Mouse (Mus musculus) thymus, postnatal 25 days (tissue): ENCODE data around the gene Vapb.
A peak's percentile ranks its signal among the peaks of the same experiment; 100 is the strongest.
"Not testable (repeated sequence)": the region's sequence is repeated elsewhere in the genome, so short reads cannot be mapped to it uniquely, and the experiment has no call there.

Source experiments
- DNase-seq: peaks from one replicate; pipeline ENCODE4 v3.0.0; 2022

Vapb gene

DNA sequence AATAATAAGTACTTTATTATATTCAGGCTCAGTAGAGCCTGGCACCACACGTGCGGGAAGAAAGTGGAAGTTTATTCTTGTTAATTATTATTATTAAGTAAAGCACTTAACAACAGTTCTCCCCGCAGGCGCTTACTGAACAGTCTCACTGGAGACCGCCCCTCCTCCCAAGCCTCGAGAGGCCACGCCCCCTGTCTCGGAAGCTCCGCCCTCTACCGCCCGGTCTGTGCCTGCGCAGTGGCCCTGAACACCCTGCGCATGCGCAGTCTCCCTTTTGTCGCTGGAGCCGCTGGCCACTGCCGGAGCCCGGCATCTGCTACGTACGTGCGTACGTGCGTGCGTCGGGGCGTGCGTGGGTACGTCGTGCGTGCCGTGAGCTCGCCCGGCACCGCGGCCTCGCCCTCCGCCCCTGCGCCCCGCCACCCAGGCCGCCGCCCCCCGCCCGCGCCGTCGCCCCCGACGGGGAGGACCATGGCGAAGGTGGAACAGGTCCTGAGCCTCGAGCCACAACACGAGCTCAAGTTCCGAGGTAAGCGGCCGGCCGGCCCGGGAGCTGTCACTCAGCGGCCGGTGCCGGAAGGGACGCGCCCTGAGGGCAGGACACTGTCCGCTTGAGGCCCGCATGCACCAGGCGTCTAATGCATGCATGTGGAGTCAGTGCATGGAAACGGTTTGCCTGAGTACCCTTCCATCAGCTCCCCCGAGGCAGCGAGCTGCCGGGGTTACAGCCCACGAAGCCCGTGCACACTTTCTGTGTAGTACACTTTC, at the start of gene Vapb:
Vapb (plus strand) TSS at position 290 of the 768 bp plus-strand sequence.
- peak; percentile 100 for DNase-seq

DNA sequence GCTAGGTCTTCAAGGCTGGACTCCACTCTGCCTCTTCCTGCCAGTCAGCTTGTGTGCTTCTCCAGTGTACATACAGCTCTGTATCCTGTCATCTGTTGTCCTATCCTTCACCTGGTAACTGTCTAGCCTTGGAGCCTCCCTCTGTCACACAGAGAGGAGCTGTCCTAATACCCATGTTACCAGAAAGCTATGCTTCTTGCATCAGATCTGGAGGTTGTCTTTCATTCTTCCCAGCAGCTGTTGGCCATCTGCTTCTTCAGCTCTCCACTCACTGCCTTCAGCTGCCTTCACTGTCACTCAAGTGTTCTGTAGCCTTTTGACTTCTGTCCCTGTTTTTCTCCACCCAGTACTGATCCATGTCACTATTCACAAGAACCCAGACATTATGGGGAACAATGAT, 47.5 kb upstream of the Vapb start:
- DNase-seq = no peak

DNA sequence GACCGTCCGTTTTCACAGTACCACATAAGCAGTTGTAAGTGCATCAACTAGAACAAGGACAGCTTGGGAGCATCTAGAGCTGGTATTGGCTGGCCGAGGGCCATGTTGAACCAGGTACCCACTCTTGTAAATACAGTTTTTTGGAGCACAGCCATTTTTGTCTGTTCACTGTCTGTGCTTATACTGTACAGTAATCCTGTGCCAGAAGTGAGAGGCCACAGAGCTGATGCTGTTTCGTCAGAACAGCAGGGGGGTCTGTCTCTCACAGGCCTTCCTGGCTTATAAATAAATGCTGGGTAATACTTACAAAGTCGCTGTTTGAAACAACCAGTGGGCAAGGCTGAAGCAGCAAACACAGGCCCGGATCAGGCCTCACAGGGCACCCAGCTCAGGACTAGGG, 45.6 kb upstream of the Vapb start:
- no peak for DNase-seq

DNA sequence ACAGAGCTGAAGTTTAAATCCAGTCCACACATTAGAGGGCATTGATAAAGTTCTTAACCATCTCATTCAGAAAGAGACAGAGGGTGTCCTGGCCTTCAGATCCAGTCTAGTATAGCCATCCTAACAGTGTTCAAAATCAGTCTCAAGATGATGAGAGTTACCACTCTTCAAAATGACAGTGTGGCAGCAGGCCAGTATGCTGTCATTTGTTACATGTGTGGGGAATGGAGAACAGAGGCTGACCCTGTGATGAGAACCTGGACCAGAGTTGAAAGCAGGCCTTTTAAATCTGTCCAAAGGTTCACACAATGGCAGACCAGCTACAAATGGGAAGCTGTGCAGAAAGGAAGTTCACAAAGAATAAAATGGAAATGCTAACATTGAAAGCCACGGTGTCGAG, 44.6 kb upstream of the Vapb start:
- DNase-seq = no peak

DNA sequence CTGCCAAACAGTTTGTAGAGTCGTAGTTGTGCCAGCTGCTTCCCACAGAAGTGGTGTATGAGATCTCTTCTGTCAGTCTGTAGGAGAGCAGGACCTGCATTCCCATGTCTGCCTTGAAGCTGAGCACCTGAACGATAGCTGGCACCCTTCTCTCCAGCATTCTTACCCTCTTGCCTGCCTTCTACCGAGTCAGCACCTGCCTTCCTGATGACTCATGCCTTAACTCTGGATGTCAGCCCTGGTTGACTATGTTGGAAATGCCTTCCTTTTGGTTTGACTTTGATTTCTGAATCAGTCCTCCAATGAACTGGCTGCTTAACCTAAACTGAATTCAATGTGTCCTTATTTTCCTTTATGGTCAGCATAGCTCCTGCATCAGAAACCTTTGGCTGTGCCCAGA, 38.5 kb upstream of the Vapb start:
- DNase-seq = no peak

DNA sequence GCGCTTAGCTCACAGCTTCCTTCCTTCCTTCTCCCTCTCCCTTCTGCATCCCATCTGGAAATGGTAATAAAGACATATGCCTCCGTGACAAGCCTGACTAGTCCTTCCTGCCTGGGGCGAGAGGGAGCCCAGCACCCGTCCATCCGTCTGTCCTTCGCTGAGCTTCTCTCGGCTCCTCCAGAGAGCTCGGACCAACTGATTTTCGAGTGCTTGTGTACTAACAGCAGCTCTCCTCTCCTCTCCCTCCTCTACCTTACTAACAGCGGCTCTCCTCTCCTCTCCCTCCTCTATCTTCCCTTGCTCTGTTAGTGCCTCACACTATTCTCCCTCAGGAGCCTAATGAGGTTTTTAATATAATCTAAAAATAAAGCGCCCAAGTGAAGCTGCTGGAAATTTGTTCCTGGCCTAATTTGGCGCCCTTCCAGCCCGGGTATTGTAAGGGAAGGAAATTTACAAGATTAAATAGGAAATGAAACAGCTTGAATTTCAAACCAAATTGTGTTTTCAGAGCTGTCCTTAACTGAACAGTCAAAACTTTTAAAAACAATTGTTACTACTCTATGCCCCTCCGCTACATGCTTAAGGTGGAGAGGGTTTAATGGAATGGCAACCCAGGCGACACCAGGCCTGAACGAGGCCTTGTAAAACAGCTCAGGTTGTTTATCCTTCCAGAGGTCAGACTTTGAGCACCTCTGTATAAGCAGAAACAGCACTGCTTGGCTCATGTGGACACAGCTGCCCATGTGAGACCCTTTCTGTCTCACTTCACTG, 35.0 kb upstream of the Vapb start:
- no peak for DNase-seq

DNA sequence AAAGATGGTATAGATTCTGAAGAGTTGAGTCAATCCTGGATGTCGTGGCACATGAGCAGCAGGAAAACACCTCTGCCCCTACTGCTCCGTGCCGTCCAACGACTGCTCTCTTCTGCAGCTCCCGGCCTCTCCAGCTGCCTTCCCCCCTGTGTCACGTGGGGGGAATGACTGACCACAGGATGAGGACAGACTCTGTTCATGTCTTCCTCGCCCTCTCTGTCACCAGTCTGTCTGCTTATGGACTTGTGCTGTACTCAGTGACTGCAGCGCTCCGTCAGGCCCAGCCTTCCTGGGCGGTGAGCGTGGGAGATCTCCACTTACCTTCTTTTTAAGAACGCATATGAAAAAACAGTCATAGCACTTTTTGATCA, 34.5 kb upstream of the Vapb start:
- no peak for DNase-seq

DNA sequence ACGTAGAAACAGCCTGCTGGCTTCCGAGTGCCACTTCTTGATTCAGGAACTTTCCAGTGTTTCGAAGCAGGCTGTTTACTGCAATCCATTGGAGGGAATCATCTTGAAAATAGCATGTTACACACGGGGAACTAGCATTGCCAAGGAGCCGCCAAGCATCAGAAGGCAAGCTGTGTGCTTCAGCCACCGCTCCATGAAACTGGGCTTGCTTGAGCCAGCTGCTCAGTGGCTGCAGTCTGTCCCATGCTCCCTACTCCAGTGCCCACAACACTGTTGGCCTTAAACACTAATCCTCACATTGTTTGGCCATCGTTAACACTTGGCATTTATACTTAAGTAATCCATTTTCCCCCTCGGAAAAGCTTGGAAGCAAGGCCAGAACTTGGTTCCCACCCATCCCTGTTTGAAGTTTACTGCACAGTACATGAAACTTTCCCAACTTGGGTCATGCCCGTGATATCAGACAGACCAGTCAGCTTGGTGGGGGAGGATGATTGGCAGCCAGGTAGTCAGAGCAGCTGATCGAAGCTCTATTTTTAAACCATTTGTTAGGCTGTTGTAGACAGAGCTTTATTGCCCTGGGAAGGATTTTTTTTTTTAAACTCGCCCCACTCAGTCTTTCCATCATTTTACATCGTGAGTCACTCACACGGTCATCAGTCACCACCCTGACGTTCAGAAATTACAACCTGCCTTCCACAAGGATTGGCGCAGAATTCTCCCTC, 31.3 kb upstream of the Vapb start:
- no peak for DNase-seq

DNA sequence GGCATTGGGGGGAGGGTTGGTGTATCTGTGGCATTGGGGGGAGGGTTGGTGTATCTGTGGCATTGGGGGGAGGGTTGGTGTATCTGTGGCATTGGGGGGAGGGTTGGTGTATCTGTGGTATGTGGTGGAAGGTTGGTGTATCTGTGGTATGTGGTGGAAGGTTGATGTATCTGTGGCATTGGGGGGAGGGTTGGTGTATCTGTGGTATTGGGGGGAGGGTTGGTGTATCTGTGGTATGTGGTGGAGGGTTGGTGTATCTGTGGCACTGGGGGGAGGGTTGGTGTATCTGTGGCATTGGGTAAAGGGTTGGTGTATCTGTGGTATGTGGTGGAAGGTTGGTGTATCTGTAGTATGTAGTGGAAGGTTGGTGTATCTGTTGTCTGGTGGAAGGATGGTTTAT, 29.7 kb upstream of the Vapb start:
- DNase-seq = not testable (repeated sequence)

DNA sequence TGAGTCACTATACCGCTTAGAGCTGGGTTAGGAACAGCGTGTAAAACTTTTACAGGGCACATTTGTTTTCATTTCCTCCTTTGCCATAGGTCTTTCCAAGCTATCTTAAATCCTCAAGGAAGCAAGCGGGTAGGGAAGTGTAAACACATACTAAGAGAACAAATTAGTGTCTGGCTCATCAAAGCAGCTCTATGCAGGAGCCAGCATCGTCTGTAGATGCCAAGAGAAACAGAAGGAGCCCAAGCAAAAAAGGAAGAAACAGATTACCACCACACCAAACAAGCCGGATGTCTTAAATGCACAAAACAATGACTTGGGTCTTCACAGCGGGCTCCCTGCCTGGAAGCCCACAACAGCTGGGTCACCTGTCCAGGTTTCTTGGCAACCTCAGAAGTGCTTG, 27.1 kb upstream of the Vapb start:
- DNase-seq = no peak

DNA sequence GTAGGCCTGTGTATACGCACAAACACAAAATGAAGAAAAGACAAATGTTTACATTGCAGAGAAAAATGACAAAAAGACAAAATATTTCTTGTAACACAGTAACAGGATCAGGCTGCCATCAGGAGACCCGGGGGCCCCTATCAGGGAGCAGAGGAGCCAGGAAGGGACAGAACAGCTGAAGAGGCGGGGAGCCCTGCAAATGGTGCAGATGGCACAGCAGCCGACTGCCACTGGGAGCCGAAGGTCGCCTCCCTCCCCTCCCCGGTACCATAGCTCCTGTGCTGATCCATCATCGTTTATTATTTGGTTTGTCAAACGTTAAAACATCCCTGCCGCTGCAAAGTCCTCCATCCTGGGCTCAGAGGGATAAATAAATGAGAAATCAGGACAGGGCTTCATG, 24.7 kb upstream of the Vapb start:
- DNase-seq = no peak

DNA sequence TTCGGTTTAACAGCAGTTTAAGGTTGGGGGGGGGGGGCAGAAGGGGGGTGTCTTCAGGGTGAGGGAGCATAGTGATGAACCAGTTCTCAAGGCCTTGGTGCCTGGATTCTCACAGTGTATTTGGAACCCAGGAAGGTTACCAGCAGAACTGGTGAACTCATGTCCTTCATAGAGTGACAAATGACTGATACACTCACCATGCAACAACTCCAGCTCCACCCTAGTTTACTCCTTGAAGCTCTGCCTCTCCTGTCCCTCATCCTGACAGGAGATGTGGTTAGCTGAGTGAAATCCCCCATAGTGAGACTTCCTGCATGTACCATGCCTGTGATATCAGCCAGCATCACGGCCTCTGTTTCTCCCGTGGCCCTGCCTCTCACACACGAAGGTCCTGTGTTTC, 24.1 kb upstream of the Vapb start:
- no peak for DNase-seq

DNA sequence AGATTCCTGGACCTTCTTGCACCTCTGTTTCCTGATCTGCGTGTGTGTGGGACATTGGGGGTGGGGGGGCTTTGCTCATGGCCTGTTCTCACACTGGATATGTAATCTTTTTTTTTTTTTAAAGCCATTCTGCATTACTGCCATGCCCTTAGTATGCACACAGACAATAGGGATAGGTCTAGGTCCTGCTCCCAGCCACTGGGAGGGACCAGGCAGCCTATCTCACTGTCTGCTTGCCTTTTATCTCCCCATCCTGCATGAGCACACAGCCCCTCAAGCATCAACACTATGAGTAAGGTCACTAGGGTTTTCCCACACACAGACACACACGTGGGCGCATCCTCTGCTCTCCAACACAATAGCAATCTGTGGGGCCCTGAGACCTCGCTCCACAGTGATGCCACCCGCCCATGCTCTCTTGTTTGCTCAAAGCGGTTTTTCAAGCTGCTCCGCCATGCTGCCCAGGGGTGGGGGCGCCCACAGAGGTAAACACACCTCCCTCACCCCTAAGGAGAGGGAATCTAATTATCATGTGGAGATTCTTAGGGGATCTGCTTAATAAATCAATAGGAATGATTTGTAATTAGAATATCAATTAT, 22.6 kb upstream of the Vapb start:
- DNase-seq = no peak

DNA sequence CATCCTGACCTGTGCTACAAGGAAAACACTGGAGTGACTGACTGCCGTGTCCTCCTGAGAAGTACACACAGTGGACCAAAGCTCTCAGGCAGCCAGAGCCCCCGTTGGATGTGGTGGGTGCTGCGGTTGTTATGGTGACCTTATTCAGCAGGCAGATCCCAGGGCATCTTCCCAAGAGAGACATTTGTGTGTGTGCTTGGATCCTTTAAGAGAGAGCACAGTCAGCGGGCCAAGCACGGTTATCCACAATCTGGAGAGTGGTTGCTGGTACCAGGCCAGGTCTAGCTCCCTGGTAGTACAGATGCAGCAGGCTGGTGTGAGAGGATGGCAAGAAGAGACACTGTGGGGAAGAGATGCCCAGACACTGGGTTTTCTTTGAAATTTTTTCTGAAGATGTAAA, 20.3 kb upstream of the Vapb start:
- DNase-seq = no peak

DNA sequence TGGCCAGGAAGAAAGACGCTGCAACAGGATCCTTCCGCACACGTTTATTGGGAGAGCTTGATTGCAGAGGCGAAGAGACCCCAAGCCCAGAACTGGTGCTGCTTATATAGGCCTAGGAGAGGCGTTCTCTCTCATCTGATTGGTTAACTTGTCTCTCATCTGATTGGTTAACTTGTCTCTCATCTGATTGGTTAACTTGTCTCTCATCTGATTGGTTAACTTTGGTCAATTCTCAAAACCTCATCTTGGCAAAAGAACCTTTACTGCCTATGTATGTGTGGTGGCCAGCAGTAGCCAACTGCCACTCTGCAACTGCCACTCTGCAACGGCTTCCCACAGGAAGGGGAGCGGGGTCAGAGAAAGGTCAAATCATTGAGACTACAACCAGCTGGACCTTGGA, 18.2 kb upstream of the Vapb start, which contains the start of gene 1700010B08Rik:
1700010B08Rik (plus strand) TSS at position 301 of the 400 bp plus-strand sequence.
- not testable (repeated sequence) for DNase-seq

DNA sequence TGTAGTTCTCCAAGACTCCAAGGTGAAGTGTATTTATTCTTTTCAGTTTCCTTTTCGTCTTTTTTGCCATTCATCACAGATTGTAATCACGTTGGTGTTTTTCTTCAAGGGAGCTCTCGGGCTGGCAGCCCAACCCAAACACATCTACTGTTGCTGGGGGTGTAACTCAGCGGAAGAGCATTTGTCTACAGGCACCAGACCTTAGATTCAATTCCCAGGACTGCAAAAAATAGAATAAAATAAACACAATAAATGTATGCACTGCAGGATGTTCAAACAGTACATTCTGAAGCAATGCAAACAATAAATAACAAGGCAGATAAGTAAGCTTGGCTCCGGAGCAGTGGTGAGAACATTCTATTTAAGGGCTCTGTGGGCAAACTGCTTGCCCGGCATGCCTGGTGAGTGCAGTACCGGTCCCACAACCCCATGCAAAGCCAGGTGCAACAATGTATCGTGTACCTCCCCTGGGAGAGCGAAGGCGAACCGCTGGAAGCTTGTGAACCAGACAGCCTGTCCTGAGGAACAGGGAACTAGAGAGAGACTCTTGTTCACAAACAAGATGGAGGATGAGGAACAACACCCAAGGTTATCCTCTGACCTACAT, 15.0 kb upstream of the Vapb start:
- DNase-seq = no peak

DNA sequence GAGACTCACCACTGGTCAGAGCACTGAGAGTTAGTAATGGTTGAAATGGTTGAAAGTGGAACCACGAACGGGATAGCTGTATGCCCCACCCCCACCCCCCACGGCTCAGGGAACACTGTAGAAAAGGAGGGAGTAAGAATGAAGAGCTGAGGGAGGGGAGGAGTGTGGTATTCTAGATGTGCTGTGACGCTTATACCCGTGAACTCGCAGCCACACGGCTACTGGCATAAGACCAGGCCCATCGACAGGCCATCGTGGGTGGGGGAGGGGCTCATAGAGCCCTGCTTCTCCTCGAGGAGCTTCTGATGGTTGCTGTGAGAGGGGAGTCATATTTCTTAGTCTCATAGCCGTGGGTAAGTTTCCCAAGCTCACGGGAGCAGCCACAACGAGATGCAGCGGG, 12.9 kb upstream of the Vapb start:
- no peak for DNase-seq

DNA sequence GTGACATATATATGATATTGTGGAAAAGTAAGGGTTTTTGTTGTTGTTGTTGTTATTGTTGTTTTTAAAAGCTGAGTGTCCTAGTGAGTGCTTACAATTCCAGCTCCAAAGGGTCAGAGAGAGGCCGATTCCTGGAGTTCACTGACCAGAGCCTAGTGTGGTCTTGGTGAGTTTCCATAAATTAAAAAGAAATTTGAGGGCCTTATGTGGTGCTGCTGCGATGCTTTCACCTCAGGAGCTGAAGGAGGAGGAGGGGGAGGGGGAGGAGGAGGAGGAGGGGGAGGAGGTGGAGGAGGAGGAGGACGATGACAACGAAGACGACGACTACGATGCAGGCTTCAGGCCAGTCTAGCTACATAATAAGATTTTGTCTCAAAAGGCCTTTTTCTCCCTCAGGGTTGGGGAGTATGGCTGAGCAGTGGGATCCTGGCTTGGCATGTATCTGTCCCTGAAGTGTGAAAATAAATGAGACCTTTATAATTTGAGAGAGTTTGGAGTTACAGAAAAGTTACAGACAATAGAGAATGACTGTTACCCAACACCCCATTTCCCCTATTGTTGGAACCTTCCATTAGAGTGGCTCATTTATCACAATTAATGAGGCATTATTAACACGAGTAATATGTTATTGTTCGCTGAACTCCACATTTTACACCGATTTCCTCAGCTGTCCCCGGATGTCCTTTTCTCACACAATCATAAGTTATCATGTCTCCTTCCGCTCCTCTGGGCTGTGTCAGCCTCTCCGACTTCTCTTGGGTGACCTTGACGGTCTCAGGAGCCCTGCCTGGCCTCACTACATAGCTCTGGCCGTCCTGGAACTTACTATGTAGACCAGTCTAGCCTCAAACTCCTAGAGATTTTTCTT, 12.1 kb upstream of the Vapb start:
- no peak for DNase-seq

DNA sequence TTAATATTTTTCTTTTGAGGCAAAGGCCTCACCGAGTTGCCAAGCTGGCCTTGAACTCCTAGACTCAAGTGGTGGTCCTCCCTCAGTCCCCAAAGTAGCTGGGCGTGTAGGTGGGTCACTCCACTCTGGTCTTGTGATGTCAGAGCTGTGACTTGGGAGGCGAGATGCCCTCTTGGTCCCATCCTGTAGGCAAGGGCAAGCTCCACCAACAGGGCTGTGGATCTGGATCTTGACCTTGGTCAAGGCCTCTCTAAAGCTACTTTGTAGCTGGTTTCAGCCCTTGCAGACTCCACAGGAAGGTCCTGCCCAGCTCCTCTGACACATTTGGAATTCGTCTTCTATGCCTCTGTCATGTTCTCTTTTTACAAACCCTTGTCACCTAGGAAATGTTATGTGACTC, 11.5 kb upstream of the Vapb start:
- no peak for DNase-seq

DNA sequence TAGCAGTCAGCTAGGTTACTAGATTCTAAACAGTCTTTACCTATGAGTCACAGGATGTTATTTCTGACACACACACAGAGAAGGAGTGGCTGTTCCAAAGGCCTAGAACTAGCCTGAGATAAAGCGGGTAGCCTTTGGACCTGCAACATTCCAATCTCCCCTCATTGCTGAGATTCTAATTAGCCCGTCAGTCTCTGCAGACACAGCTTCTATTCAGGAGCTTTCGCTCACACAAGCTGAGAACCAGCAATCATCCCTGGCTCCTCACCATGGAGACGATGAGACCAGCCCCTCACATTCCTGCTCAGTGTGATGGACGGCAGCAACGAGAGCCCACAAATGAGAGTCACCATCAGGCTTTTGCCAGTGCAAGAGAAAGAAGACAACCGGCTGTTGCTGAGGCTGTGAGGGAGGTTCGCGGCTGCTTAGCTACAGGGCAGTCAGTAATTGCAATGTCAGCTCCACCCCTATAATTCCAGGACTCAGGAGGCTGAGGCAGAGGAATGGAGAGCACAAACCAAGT, 6.8 kb upstream of the Vapb start:
- DNase-seq = no peak

DNA sequence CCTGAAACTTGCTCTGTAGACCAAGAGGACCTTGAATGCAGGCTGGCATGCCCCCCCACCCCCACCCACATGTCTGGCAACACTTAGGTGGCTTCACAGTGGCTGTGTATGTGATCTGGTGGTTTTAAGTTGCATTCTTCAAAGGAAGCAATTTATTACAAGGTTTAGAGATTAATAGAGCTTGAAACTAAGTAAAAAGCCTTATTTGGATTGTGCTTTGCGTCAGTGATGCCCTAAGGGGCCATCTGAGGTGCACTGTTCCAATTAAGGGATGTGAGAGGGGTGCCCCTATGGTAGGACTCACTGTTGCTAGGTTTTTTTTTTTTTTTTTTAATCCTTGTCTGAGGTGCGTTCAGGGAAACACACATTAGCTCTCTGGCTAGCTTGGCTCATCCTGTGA, 2.9 kb upstream of the Vapb start:
- no peak for DNase-seq

DNA sequence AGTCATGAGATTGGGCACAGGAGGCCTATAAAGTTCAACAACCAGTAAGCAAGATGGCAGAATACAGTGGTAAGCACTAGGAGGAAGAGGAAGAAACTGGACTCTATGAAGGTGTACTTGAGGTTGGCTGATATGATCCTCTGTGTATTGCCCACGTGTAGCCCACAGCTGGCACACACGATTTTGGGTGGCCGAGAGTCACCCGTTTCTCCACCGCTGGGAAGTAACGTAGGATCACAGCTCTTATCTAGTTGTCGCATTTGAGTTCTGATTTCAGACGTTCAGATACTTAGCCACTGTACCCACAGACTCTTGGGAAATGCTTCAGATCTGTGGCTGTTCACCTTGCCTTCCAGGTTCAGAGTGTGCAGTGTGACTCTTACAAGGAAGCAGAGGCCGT, 921 bp downstream of the Vapb start:
- no peak for DNase-seq
